Mouse (Mus musculus) kidney, adult 2 months (tissue): ENCODE data around the gene Ppfia3.

Source experiments
- CTCF ChIP-seq: fragments of 200-500 bp; conservative IDR thresholded peaks from 2 replicates; pipeline ENCODE4 v1.5.1; 2011; ENCODE audit warnings: low read depth, mild to moderate bottlenecking, control low read depth, low read length, moderate library complexity, mixed read lengths; ENCODE audit not compliant: insufficient read depth, insufficient read length
- POLR2A ChIP-seq: fragments of 200-500 bp; IDR thresholded peaks from one replicate; pipeline ENCODE4 v1.6.1; 2011; ENCODE audit warnings: low read depth, low read length, control low read depth

- no peak for TF ChIP-seq CTCF
- no peak for TF ChIP-seq POLR2A
These were observed 41.5 kb upstream of the Ppfia3 start for GRCm38 (mm10) chr7:45408351-45408750.
